Mouse (Mus musculus) ES-Bruce4 (cell line): ENCODE results near the gene Eif3b. TPM values are rescaled to one million over a fixed set of nuclear protein-coding genes. Genes with fewer than 3 reads are reported as not detected.
"Not testable (repeated sequence)": the region's sequence is repeated elsewhere in the genome, so short reads cannot be mapped to it uniquely, and the experiment has no call there.

ENCODE experiments used
- H3K27ac ChIP-seq: 2 replicates; pipeline ENCODE4 v1.5.1; 2012; ENCODE audit warnings: low read length, inconsistent platforms; ENCODE audit not compliant: insufficient read depth
- H3K27me3 ChIP-seq: 2 replicates; pipeline ENCODE4 v1.6.1; 2012; ENCODE audit warnings: mild to moderate bottlenecking, low read length, inconsistent platforms; ENCODE audit not compliant: control insufficient read depth, poor library complexity, insufficient read depth, severe bottlenecking
- H3K36me3 ChIP-seq: 2 replicates; pipeline ENCODE4 v1.6.1; 2012; ENCODE audit warnings: inconsistent platforms, mild to moderate bottlenecking, low read length, moderate library complexity; ENCODE audit not compliant: control insufficient read depth, poor library complexity, insufficient read depth, severe bottlenecking
- H3K4me1 ChIP-seq: one replicate; pipeline ENCODE4 v1.8.1; 2011; ENCODE audit warnings: low read length; ENCODE audit not compliant: control insufficient read depth, insufficient read depth
- H3K4me3 ChIP-seq: 2 replicates; pipeline ENCODE4 v1.5.1; 2011; ENCODE audit warnings: low read depth, mild to moderate bottlenecking, low read length
- H3K9ac ChIP-seq: 2 replicates; pipeline ENCODE4 v1.6.1; 2012; ENCODE audit warnings: low read depth, mild to moderate bottlenecking, inconsistent platforms; ENCODE audit not compliant: poor library complexity, severe bottlenecking
- H3K9me3 ChIP-seq: replicated peaks from 2 replicates; pipeline ENCODE4 v1.6.1; 2012; ENCODE audit warnings: mild to moderate bottlenecking, low read length, inconsistent platforms; ENCODE audit not compliant: control insufficient read depth, poor library complexity, insufficient read depth, severe bottlenecking
- CTCF ChIP-seq: IDR thresholded peaks from one replicate; pipeline ENCODE4 v1.8.1; 2011; ENCODE audit warnings: low read depth, low read length
- EP300 ChIP-seq: IDR thresholded peaks from 2 replicates; pipeline ENCODE4 v1.6.1; 2011; ENCODE audit warnings: low read depth, low read length; ENCODE audit not compliant: insufficient read depth
- POLR2A ChIP-seq: IDR thresholded peaks from one replicate; pipeline ENCODE4 v1.8.1; 2011; ENCODE audit warnings: low read length; ENCODE audit not compliant: insufficient read depth
- polyA plus RNA-seq: library from polyadenylated mRNA; stranded (reverse); fragments of >200 nt; gene quantifications from 2 replicates; pipeline ENCODE4 v1.2.4, GENCODE M21; 2011; ENCODE audit warnings: low read depth; ENCODE audit not compliant: missing spikeins, insufficient read depth, insufficient read length

The Eif3b gene
- polyA plus RNA-seq, 1 experiment: 283 TPM

DNA sequence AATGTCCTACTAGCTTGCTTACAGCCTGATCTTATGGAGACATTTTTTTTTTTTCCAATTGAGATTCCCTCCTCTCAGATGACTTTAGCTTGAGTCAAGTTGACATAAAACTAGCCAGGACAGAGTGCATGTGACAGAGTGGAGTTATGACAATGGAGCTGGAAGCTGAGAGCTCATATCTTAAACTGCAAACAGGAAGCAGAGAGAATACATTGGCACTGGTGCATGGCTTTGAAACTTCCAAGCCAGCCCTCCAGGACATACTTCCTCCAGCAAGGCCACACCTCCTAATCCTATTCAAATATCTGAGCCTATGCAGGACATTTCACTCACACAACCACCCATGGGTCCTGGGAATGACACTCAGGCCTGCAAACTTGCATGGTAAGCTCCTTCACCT, 35.4 kb downstream of the Eif3b start:
- H3K27ac ChIP-seq: no peak overlapping the region
- no peaks in the 10 kb centered on the region for H3K4me1 ChIP-seq
- H3K4me3 ChIP-seq: no peak overlapping the region
- no peak overlapping the region for H3K9ac ChIP-seq
- H3K36me3 ChIP-seq: no peaks in the 10 kb centered on the region
- no peaks in the 10 kb centered on the region for H3K9me3 ChIP-seq
- H3K27me3 ChIP-seq: no peaks in the 10 kb centered on the region
- TF ChIP-seq CTCF (no peak), EP300 (no peak), POLR2A (no peak)

DNA sequence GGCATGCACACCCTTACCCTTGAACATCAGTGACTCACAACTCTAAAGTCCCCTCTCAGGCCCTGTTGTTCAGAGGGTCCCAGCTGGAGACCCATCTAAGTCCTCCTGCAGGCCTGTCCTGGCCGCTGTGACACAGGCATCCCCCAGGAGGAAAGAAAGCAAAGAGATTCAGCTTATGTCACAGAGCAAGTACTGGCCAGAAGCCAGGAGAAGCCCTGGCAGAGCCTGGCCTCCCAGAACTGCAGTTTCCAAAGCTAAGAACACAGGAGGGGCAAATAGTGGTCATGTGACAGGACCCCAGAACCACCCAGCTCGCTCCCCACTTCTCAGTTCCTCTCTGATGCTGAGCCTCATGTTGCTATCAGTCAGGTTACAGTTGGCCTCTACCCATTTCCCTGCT, 36.3 kb downstream of the Eif3b start:
- H3K27ac ChIP-seq: no peak overlapping the region
- no peak overlapping the region for H3K4me3 ChIP-seq
- no peaks in the 10 kb centered on the region for H3K9me3 ChIP-seq
- TF ChIP-seq CTCF: no peak
- TF ChIP-seq POLR2A: no peak
- no peak for TF ChIP-seq EP300
- no peaks in the 10 kb centered on the region for H3K36me3 ChIP-seq
- H3K27me3 ChIP-seq: no peaks in the 10 kb centered on the region
- H3K9ac ChIP-seq: no peak overlapping the region
- H3K4me1 ChIP-seq: no peaks in the 10 kb centered on the region

DNA sequence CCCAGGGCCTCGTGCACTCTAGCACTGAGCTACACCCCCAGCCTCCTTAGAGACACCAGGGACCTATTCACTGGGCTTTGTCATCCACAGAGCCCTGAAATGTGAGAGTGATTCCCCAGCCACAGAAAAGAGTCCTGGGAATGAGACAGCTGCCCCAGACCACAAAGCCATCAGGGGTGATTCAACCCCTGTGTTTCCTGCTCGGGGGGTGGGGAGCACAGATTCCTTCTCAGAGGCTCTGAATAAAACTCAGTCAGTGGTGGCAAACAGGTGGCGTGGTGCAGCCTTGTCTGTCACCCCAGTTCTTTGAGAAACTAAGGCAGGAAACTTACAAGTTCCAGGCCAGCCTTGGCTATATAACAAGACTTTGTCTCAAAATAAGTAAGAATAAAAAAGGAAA, 42.3 kb downstream of the Eif3b start:
- no peak for TF ChIP-seq POLR2A
- TF ChIP-seq CTCF: no peak
- no peak for TF ChIP-seq EP300

DNA sequence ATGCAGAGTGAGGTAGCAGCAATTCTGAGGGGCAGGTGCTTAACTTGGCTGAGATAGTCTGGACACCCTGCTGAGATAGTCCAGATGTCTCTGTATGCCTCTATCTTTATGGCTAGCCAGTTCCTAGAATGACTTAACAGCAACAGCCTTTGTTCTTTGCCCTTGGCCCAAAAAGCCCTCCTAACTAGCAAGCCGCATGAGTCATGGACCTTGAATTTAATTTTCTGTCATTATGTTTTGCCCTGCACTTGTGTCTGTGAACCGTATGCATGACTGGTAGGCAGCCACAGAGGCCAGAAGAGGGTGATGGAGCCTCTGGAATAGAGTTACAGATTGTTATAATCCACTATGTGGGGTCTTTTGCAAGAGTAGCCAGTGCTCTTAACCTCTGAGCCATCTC, 44.0 kb downstream of the Eif3b start:
- H3K4me1 ChIP-seq, H3K9me3 ChIP-seq, H3K27me3 ChIP-seq, H3K4me3 ChIP-seq, H3K36me3 ChIP-seq, H3K9ac ChIP-seq, H3K27ac ChIP-seq: not testable (repeated sequence)

More for the DNA sequence above, 42.3 kb downstream of the Eif3b start:
- Histone ChIP-seq H3K36me3 (no peaks in the 10 kb centered on the region), H3K9ac (no peak overlapping the region), H3K4me1 (no peaks in the 10 kb centered on the region), H3K9me3 (no peaks in the 10 kb centered on the region), H3K4me3 (no peak overlapping the region), H3K27me3 (no peaks in the 10 kb centered on the region), H3K27ac (no peak overlapping the region)

DNA sequence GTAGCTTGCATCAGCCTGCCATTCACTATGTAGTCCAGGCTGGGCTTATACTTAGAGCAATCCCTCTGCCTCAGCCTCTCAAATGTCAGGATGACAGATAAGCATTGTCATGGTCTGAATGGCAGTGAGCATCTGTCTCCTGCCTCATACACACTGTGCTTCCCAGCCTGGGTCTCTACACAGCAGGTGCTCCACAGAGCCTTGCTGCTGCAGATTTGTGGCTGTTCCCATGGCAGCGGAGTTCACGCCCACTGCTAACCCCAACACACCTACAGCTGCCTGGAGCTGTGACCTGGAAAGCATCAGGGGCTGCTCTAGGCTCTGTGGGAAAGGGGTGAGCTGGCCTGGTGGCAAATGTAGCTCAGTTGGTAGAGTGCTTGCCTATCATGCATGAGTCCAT, 45.8 kb downstream of the Eif3b start:
- Histone ChIP-seq H3K9ac (no peak overlapping the region), H3K9me3 (no peaks in the 10 kb centered on the region), H3K27ac (no peak overlapping the region), H3K27me3 (no peaks in the 10 kb centered on the region), H3K36me3 (no peaks in the 10 kb centered on the region), H3K4me3 (no peak overlapping the region), H3K4me1 (no peaks in the 10 kb centered on the region)
- TF ChIP-seq CTCF (no peak), POLR2A (no peak), EP300 (no peak)

DNA sequence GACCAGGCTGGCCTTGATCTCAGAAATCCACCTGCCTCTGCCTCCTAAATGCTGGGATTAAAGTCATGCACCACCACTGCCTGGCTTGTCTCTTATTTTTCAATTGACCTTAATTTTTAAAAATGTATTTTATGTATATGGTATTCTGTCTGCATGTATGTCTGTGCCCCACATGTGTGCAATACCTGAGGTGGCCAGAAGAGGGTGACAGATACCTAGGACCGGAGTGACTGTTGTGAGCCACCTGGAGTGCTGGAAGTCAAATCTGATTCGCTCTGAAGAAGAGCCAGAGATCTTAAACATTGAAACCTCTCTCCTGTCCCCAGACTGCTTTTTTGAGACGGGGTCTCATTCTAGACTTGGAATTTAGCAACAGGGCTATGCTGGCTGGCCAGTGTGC, 53.2 kb downstream of the Eif3b start:
- H3K27me3 ChIP-seq: no peaks in the 10 kb centered on the region
- H3K9me3 ChIP-seq: no peaks in the 10 kb centered on the region
- no peak overlapping the region for H3K9ac ChIP-seq
- no peaks in the 10 kb centered on the region for H3K4me1 ChIP-seq
- TF ChIP-seq EP300 (no peak), CTCF (peak; percentile 61)
- H3K4me3 ChIP-seq: no peak overlapping the region
- no peaks in the 10 kb centered on the region for H3K36me3 ChIP-seq
- no peak overlapping the region for H3K27ac ChIP-seq

DNA sequence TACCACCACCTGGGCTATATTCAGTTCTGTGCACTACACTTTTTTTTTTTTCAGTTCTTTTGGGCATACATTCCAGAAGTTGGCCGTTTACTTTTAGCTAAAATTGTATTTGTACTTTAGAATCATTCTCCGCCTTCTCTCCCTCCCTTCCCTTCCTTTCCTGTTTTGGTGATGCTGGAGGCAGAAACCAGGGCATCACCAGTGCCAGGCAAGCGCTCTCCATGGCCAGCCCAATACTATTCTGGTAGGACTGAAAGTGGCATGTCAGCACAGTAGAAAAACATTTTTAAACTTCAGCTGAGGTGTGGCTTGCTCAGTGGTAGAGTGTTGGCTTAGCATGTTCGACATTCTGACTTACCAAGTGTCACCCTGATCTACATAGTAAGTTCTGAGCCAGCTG, 62.3 kb downstream of the Eif3b start:
- no peaks in the 10 kb centered on the region for H3K27me3 ChIP-seq
- no peak overlapping the region for H3K27ac ChIP-seq
- H3K9me3 ChIP-seq: no peaks in the 10 kb centered on the region
- no peak overlapping the region for H3K4me3 ChIP-seq
- no peak for TF ChIP-seq EP300
- TF ChIP-seq CTCF: no peak
- no peak for TF ChIP-seq POLR2A
- no peaks in the 10 kb centered on the region for H3K4me1 ChIP-seq
- H3K9ac ChIP-seq: no peak overlapping the region
- no peaks in the 10 kb centered on the region for H3K36me3 ChIP-seq
